Mouse (Mus musculus) liver, adult 2 months (tissue): Measurements from ENCODE around the gene Olfr467.

ENCODE experiments used
- CTCF ChIP-seq: fragments of 200-500 bp; IDR thresholded peaks from 2 replicates; pipeline ENCODE4 v1.5.1; 2011; ENCODE audit warnings: low read depth, low read length, control low read depth
- POLR2A ChIP-seq: fragments of 200-500 bp; IDR thresholded peaks from 2 replicates; pipeline ENCODE4 v1.6.1; 2011; ENCODE audit warnings: low read length, control low read depth; ENCODE audit not compliant: insufficient read depth; ENCODE audit errors: extremely low read depth

DNA sequence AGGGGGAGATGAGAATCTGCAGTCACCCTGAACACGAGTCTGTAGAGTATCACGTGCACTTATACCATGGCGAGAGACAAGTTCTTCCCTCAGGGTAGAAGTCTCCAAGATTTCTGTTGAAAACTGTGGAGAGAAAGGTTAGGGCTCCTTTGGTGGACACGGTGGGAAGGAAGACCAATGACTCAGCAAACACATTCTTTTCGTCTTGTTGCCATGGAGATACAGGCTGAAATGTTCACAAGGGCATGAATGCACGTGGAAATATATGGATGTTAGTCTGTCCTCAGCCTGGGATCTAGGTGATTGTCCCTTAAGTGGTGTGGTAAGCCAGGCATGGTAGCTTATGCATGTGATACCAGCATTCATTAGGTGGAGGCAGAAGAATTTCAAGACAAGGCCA, 41.3 kb upstream of the Olfr467 start:
- TF ChIP-seq CTCF (no peak), POLR2A (no peak)
